Mouse (Mus musculus) heart, postnatal 0 days (tissue): Measurements from ENCODE around the gene Ptchd4.

Experiments used
- CTCF ChIP-seq: IDR thresholded peaks from 2 replicates; pipeline ENCODE4 v1.5.1; 2016; ENCODE audit warnings: antibody characterized with exemption, control low read depth, low read depth
- EP300 ChIP-seq: IDR thresholded peaks from 2 replicates; pipeline ENCODE4 v1.6.1; 2016; ENCODE audit warnings: antibody characterized with exemption, low read depth

DNA sequence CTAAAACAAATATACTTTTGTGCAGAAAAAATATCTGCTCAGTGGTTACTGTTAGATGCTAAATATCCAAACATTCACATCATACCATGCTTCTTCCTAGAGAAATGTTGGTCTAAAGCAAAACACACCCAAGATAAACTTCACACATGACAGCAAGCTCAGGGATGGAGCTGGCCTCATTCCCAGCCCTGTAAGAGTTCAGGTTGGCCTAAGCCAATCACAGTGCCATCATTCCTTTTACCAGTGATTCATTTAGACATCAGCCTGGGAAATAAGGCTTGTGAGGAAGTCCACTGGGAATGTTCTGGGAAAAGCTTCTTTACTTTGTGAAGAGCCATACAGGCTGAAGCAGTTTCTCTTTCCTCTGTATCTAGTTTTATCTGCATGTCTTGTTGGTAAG lies 5.6 kb upstream of the Ptchd4 start:
- no peak for TF ChIP-seq CTCF
- TF ChIP-seq EP300: no peak
